Mouse (Mus musculus) adrenal gland, postnatal 36 days (tissue): Measurements from ENCODE around the gene Pdgfc. TPM values are rescaled to one million over a fixed set of nuclear protein-coding genes. Genes with fewer than 3 reads are reported as not detected.

ENCODE experiments used
- total RNA-seq, 2 experiments: library from RNA; stranded (reverse); gene quantifications; 2 replicates each; pipeline ENCODE4 v1.2.3; 2021

The Pdgfc gene
- total RNA-seq, 2 experiments from 2014 or later, result 9.6 to 10.0 TPM

Other genes with a start within 250 kb of the Pdgfc start
- gene Gria2, start 233.6 kb upstream of the Pdgfc start, total RNA-seq, result 1 to 10 TPM; 6.9 to 9.3 TPM
- gene Glrb, start 122.8 kb upstream of the Pdgfc start, total RNA-seq, result 10 to 100 TPM; 10.2 to 11.5 TPM